Mouse (Mus musculus) heart, adult 11 months (tissue): Measurements from ENCODE around the gene Med21.

Source experiments
- DNase-seq: peaks from one replicate; pipeline ENCODE4 v3.0.0; 2022

The Med21 gene

GRCm38 (mm10) chr6:146642276-146643183 is at the start of gene Med21, which contains the start of gene Tm7sf3:
TSS of gene Med21 (plus strand) at chr6:146642547.
TSS of gene Tm7sf3 (minus strand) at chr6:146642824.
- peak; percentile 100 for DNase-seq

DNA sequence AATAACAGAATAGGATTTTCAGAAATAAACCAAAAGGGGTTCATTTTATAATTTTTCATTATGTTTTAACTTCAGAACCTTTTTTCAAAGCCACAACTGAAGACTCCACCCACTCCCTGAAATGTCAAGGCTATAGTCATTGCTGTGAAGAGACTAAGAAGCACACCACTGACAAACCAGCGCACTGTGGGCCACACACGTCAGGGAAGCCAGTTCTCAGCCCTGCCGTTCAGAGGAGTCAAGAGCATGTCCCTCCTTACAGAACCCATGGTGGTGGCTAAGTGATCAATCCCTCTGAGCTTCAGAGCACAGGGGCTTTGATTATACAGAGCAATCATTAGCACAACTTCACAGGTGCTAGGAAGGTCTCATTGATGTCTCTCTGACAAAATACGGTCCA is 39.7 kb upstream of the Med21 start:
- no peak for DNase-seq

DNA sequence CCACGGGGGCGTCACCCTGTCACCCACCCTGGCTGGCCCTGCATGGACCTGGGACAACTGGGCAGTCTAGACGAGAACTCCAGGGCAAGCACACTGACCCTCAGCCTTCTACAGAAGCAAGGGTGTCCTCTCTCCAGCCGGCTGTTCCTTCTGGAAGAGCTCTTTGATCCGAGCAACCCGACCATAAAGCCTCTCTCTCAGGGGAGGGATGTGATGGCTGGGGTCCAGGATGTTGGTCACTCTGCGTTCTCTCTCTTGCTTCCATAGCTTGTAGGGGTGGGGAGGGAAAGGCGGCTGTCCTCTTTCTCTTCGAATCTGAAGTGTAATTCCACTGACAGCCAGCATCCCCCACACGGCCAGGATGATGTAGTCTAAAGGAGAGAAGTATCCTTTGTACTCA is 38.7 kb upstream of the Med21 start:
- peak; percentile 92 for DNase-seq

GRCm38 (mm10) chr6:146611385-146611784 is 31.0 kb upstream of the Med21 start:
- DNase-seq: peak; percentile 51

DNA sequence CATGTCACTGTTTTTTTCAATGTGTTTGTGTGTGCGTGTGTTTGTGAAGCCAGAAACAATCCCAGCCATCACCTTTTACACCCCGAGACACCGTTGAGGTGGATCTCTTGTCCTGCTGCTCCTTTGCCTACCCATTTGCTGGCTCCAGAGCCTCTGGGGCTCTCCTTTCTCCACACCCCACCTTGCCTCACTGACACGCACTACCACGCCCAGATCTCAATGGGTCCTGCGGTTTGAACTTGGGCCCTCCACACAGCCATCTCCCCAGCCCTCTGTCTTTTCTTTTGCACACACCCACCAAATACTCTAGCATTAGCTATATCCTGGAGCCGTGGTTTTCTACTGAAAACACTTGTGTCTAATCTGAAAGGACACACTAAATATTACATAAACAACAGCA is 30.4 kb upstream of the Med21 start:
- DNase-seq: peak; percentile 68

- DNase-seq: peak; percentile 40
Observed at GRCm38 (mm10) chr6:146612736-146613135, 29.6 kb upstream of the Med21 start.

DNA sequence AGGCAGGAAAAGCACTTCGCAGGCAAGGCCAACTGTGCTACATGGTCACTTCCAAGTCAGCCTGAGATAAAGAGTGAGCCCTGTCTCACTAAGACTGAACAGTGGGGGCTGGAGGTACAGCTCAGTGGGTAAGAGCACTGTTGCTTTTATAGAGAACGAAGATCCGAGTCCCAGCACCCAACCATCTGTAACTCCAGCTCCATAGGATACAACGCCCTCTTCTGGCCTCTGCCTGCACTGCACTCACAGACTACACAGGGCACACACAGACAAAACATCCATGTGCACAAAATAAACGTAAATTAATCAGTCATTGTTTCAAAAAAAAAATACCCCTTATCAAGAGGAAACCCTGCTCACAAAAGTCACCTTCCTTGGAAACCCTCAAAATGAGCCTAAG is 28.4 kb upstream of the Med21 start:
- peak; percentile 71 for DNase-seq

DNA sequence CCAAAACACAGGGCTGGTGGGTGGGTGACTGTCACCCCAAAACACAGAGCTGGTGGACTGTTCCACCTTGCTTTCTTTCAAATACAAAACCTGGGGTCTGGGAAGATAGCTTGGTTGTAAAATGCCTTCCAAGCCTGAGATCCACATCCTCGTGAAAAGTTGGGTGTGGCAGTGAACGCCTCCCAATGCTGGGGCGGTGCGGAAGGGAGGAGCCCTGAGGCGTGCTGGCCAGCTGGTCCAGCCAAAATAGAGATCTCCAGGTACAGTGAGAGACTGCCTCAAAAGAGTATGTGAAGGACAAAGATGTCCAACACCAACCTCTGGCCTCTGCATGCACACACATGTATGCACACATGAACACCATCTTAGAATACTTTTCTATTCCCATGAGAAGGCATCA is 27.8 kb upstream of the Med21 start:
- DNase-seq: peak; percentile 64

DNA sequence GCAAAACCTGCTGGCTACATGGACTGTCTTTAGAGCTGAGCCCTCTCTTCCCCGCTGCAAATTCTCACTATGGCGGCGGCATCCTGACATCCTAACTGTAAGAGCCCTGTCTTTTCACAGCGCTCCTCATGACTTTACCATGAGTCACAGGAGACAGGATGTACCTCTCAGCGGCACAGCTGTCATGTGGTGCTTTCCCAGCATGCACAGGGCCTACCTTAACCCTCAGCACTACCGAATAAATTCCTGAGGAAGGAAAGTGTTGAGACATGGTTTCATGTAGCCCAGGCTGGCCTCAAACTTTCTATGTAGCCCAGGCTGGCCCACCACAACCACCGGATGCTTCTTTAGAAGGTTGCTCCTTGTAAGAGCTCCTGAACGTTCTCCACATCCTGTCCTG is 26.5 kb upstream of the Med21 start:
- peak; percentile 78 for DNase-seq

DNA sequence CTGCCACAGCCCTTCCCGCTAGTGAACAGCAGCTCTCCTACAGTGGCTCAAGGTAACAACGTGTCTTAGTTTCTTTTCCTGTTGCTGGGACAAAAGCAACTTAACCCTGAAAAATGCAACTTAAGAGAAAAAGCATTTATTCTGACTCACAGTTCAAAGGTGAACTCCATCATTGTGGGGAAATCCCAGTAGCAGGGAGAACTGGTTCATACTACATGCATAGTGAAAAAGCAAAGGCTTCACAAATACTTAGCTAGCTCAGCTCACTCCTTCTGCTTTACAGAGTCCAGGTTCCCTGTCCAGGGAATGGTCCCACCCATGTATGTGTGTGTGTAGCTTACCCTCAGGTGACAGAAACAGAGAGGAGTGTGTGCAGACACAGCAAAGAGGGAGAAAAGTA is 25.7 kb upstream of the Med21 start:
- peak; percentile 12 for DNase-seq

DNA sequence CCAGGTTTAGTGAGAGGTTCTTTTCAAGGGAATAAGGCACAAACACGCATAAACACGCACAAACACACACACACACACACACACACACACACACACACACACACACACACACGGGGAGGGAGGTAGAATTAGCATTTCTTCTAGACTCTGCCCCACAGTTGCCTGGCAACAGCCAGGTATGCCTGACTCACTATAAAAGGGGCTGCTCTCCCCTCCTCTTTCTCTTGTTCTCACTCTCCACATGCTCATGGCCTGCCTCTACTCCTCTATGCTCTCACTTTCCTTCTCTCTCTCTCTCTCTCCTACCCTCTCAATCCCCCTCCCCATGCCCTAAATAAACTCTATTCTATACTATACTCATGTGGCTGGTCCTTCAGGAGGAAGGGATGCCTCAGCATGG is 14.2 kb upstream of the Med21 start:
- DNase-seq: no peak

GRCm38 (mm10) chr6:146629781-146630756 is 12.3 kb upstream of the Med21 start:
- DNase-seq: peak; percentile 76

DNA sequence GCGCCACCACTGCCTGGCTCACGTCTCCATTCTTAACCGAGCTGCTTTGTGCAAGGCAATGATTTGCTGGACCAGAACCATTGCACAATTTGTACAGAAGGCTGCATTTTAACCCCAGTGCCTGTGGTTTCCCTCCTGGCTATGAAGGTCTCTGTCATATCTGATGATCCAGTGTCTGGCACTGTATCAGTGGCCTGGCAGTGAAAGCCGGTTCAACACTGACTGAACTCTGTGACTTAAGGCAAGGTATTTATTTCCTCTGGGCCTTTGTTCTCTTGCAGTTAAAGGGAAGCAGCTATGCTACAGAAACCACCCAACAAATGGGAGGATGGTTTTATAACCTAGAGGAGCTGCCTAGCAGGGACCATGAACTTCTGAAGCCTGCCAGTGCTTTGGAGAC is 11.4 kb upstream of the Med21 start:
- peak; percentile 76 for DNase-seq

DNA sequence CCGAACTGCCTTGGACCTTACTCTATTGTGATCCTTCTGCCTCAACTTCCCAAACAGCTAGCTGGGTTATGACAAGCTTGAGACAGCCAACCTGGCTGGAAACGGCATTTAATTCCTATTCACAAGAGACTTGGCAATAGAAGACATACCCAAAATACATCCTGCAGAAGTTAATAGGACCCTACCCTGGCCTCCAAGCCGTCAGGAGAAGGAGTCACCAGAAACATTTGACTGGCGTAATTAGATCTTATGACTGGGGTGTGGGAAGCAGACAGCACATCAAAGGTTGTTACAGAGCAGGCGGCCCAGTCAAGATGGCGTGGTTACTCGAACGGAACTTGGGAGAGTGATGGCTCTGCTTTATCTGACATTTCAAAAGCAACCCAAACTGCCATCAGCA is 10.5 kb upstream of the Med21 start:
- DNase-seq: peak; percentile 87

DNA sequence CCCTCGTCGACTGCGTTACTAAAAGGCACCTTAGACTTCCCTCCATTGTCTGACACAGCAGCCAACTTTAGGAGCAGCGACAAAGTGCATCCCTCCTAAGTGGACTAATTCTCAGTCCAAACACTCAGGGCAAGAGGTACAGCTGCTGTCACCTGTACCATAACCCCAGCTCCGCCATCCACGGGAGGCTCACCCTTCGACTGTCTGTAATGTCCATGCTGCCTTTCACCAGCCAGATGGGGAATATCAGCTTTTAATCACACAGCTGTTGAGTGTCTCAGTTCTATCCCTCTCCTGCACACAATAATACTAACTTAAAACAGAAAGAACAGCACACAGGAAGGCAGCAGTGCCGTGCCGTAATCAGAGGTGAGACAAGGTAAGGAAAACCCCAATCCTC is 9.9 kb upstream of the Med21 start:
- DNase-seq: peak; percentile 61

GRCm38 (mm10) chr6:146633097-146633496 is 9.2 kb upstream of the Med21 start:
- DNase-seq: peak; percentile 89

GRCm38 (mm10) chr6:146633629-146634014 is 8.7 kb upstream of the Med21 start:
- peak; percentile 94 for DNase-seq

GRCm38 (mm10) chr6:146634015-146634722 is 8.2 kb upstream of the Med21 start:
- DNase-seq: peak; percentile 99

GRCm38 (mm10) chr6:146634759-146635606 is 7.4 kb upstream of the Med21 start:
- peak; percentile 61 for DNase-seq

GRCm38 (mm10) chr6:146636482-146636881 is 5.9 kb upstream of the Med21 start:
- DNase-seq: peak; percentile 53

DNA sequence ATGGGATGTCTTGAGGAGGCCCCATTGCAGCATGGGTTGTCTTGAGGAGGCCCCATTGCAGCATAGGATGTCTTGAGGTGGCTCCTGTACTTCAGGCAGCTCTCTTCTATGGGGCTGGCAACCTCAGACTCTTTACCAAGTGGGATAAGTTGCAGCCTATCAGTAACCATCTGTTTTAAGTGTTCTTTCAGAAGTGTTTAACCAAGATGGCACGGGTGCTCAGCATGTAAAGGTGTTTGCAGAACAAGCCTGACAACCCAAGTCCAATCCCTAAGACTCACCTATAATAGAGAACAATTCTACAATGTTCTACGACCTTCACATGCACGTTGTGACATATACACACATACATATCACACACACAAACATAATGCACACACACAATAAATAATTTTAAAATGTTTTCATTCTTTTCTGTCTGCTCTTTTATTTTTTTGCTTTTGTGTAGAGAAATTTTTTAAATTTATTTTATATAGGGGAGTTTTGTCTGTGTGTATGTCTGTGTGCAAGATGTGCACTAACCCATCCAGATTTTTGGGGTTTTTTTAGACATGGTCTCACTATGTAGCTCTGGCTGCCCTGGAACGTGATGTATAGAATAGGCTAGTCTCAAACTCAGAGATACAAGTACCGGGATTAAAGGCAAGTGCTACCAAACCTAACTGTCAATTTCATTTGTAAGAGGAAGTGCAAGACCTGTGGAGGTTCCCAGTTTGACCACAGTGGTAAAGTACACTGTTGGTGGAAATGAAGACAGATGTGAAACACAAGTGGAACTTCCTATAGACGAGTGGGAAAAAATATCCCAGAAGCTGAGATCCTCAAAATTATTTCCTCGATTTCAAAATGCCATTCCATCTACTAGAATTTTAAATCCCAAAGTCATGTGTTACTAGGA is 2.0 kb upstream of the Med21 start:
- DNase-seq: peak; percentile 45
